9 mouse cellular contexts compared by ENCODE assay signal in genomic region chr4:126655356-126655755, GRCm38 (mm10). TPM values are rescaled to one million over a fixed set of nuclear protein-coding genes. Genes with fewer than 3 reads are reported as not detected.
DNase-seq lines count a peak whose midpoint lies in the region; ATAC-seq lines count a peak whose summit lies in the region.
"Had no signal": no experiment of that assay in that cellular context is flagged by ENCODE, and none has a peak within 500 bp of the region (broad histone marks: within the 10 kb centered on the region; RNA-seq: fewer than 3 reads in every experiment).

No protein-coding gene starts in this region.

- H3K27ac ChIP-seq in hindbrain, embryonic 10.5 days = no peak overlapping the region
- no peak overlapping the region for H3K27ac ChIP-seq in hindbrain, embryonic 12.5 days

- no peaks in the 10 kb centered on the region; the same call in 1 of the 2 replicates for H3K27me3 ChIP-seq in hindbrain, embryonic 10.5 days (ENCODE audit: insufficient read depth, poor library complexity, severe bottlenecking)
- peaks cover 16% of the 10 kb centered on the region for H3K27me3 ChIP-seq in hindbrain, embryonic 12.5 days

- no peak for ATAC-seq in hindbrain, embryonic 12.5 days (ENCODE audit: low FRiP score)
- peak; percentile 75 for ATAC-seq in megakaryocyte progenitor cell, adult 5-6 weeks (replicated peaks; ENCODE audit: poor library complexity)
- ATAC-seq in monocyte, adult 5-6 weeks (replicated peaks; ENCODE audit: insufficient number of reproducible peaks, low FRiP score, low TSS enrichment, poor library complexity, severe bottlenecking) = no peak
- no peak for ATAC-seq in frontal cortex, adult (ENCODE audit: low TSS enrichment)
- ATAC-seq in inflammation-experienced regulatory T-cells, adult 6 months = no peak

- H3K9ac ChIP-seq in hindbrain, embryonic 12.5 days = no peak overlapping the region

- H3K4me2 ChIP-seq in hindbrain, embryonic 12.5 days (replicated peaks) = no peak overlapping the region

- no peaks in the 10 kb centered on the region for H3K9me3 ChIP-seq in hindbrain, embryonic 10.5 days
- H3K9me3 ChIP-seq in hindbrain, embryonic 12.5 days (replicated peaks) = no peaks in the 10 kb centered on the region

- DNase-seq in hindbrain, embryonic 10.5 days (ENCODE audit: low spot score) = peak; percentile 70
- DNase-seq in ES-CJ7 (ENCODE audit: low read depth, low spot score) = peak; percentile 83
- DNase-seq in embryo, embryonic 10 days (ENCODE audit: low spot score) = peak; percentile 92
- DNase-seq: layer of hippocampus, adult 9-11 months had no signal

- no peak overlapping the region for H3K4me3 ChIP-seq in hindbrain, embryonic 10.5 days
- H3K4me3 ChIP-seq in hindbrain, embryonic 12.5 days = no peak overlapping the region

- no peaks in the 10 kb centered on the region for H3K36me3 ChIP-seq in hindbrain, embryonic 10.5 days
- H3K36me3 ChIP-seq in hindbrain, embryonic 12.5 days = no peaks in the 10 kb centered on the region

- H3K4me1 ChIP-seq in hindbrain, embryonic 10.5 days (replicated peaks) = no peaks in the 10 kb centered on the region
- H3K4me1 ChIP-seq in hindbrain, embryonic 12.5 days = no peaks in the 10 kb centered on the region

- WGBS in hindbrain, embryonic 10.5 days = 15% methylated on average over 9 of the region's 9 CpGs
- WGBS in hindbrain, embryonic 12.5 days = 16% methylated on average over 9 of the region's 9 CpGs

RNA-seq across cellular contexts. Expression of gene Psmb2, which starts 22.1 kb away (rescaled TPM):
- 581 and 598 TPM in 2 replicates for polyA plus RNA-seq in hindbrain, embryonic 10.5 days (2016; fragmentation: Nextera tagmentation; extraction: Ambion mirVana)
- polyA plus RNA-seq in hindbrain, embryonic 12.5 days (2016; fragmentation: Nextera tagmentation; extraction: Ambion mirVana) = 393 and 431 TPM in 2 replicates
- 240 and 298 TPM in 2 replicates for total RNA-seq in megakaryocyte progenitor cell, adult 5-6 weeks (2015)
- total RNA-seq in megakaryocyte progenitor cell, adult 5-6 weeks (2017) = 112 and 159 TPM in 2 replicates
- 64.6 to 85.4 TPM (median 64.6 TPM) in 3 replicates for total RNA-seq in monocyte, adult 5-6 weeks (2017)
- polyA plus RNA-seq in inflammation-experienced regulatory T-cells, adult 6 months (2017; shearing (Covaris generic)) = 100 to 1,000 TPM; 279 to 433 (median 354) TPM

RNA-seq across cellular contexts. Expression of gene 5730409E04Rik, which starts 45.7 kb away (rescaled TPM):
- 2.3 and 2.4 TPM in 2 replicates for polyA plus RNA-seq in hindbrain, embryonic 10.5 days (2016; fragmentation: Nextera tagmentation; extraction: Ambion mirVana)
- 2.5 and 3.1 TPM in 2 replicates for polyA plus RNA-seq in hindbrain, embryonic 12.5 days (2016; fragmentation: Nextera tagmentation; extraction: Ambion mirVana)
- 1.3 and 1.7 TPM in 2 replicates for total RNA-seq in megakaryocyte progenitor cell, adult 5-6 weeks (2015)
- total RNA-seq in megakaryocyte progenitor cell, adult 5-6 weeks (2017) = 2.2 and 2.3 TPM in 2 replicates
- 2.3 to 6.4 TPM (median 3.7 TPM) in 3 replicates for total RNA-seq in monocyte, adult 5-6 weeks (2017)
- polyA plus RNA-seq in inflammation-experienced regulatory T-cells, adult 6 months (2017; shearing (Covaris generic)) = under 1 TPM; 0.51 to 0.66 (median 0.58) TPM
